Mouse (Mus musculus) kidney, postnatal 0 days (tissue): ENCODE results near the gene Golph3. TPM values are rescaled to one million over a fixed set of nuclear protein-coding genes. Genes with fewer than 3 reads are reported as not detected.

Source experiments
- ATAC-seq: fragments of 200-750 bp; cut with Nextera tagmentation; replicated peaks from 2 replicates; pipeline ENCODE4 v1.8.0; 2017; ENCODE audit warnings: low read depth, moderate number of reproducible peaks, moderate TSS enrichment, moderate library complexity; ENCODE audit not compliant: low FRiP score
- DNase-seq: peaks from one replicate; pipeline ENCODE4 v3.0.0-alpha.2; 2016; ENCODE audit warnings: low spot score
- H3K27ac ChIP-seq: fragments of 300-500 bp; sonication (generic); 2 replicates; pipeline ENCODE4 v1.5.1; 2014; ENCODE audit warnings: mild to moderate bottlenecking
- H3K27me3 ChIP-seq: fragments of 300-500 bp; sonication (generic); 2 replicates; pipeline ENCODE4 v1.6.1; 2014; ENCODE audit warnings: low read length, mixed read lengths; ENCODE audit not compliant: insufficient read depth
- H3K36me3 ChIP-seq: fragments of 300-500 bp; sonication (generic); 2 replicates; pipeline ENCODE4 v1.6.1; 2014; ENCODE audit warnings: low read length, mixed read lengths; ENCODE audit not compliant: insufficient read depth
- H3K4me1 ChIP-seq: fragments of 300-500 bp; sonication (generic); replicated peaks from 2 replicates; pipeline ENCODE4 v1.6.1; 2014; ENCODE audit warnings: antibody characterized with exemption, low read length, mixed read lengths; ENCODE audit not compliant: insufficient read depth
- H3K4me2 ChIP-seq: fragments of 300-500 bp; sonication (generic); 2 replicates; pipeline ENCODE4 v1.6.1; 2014; ENCODE audit warnings: mild to moderate bottlenecking, low read length, moderate library complexity, mixed read lengths
- H3K4me3 ChIP-seq: fragments of 300-500 bp; sonication (generic); replicated peaks from 2 replicates; pipeline ENCODE4 v1.5.1; 2014; ENCODE audit warnings: low read depth, low read length
- H3K9ac ChIP-seq: fragments of 300-500 bp; sonication (generic); 2 replicates; pipeline ENCODE4 v1.6.1; 2014; ENCODE audit warnings: low read depth, low read length
- H3K9me3 ChIP-seq: fragments of 300-500 bp; sonication (generic); replicated peaks from 2 replicates; pipeline ENCODE4 v1.6.1; 2016; ENCODE audit warnings: low read length, inconsistent platforms, mixed read lengths
- CTCF ChIP-seq: IDR thresholded peaks from 2 replicates; pipeline ENCODE4 v1.5.1; 2016; ENCODE audit warnings: antibody characterized with exemption, low read depth, mild to moderate bottlenecking, moderate library complexity
- WGBS: fragments of 180-500 bp; shearing (Covaris S2); extraction: QIAGEN DNeasy Blood & Tissue Kit; methylation state at CpG from one replicate; pipeline ENCODE4 v1.1.7; 2014; 5-methylcytosine and 5-hydroxymethylcytosine counted together
- polyA plus RNA-seq: library from polyadenylated mRNA; unstranded; fragments of >200 nt; fragmentation: Nextera tagmentation; extraction: Ambion mirVana; gene quantifications from 2 replicates; pipeline ENCODE4 v1.2.1, GENCODE M21; 2015

Golph3 gene
- polyA plus RNA-seq, 1 experiment from 2014 or later = 95.6 TPM

DNA sequence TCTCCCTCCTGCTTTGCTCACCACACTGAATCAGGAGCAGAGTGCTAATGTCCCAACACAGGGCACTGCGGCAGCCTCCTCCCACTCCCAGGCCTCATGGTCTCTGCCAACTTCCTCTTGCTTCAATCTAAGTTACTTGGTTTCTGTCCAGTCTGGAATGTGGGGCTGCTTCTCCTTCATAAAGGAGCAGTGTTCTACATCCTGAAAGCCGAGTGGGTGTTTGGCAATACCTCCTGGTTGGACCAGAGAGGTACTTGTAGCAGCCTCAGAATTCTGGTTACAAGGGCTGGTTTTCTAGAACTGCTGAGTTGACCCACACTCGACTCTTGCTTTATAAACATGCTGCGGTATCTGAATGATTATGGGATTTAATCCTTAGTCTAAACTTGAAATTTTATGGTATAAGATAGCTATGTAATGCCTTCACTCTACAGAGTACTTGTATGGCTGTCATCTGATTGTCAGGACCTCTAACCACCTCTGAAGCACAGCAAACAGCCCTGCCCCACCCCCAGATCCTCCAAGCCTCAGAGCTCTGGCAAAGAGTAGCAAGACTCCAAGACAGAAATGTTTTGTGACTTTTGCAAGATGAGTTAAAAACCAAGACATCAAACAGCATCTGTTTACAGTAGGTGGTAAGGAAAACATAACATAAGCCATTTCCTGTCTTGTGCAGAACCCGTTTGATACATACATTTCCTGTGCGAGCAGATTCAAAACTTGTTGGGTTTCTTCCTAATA, 36.3 kb upstream of the Golph3 start:
- WGBS = 73% methylated on average over 6 of the region's 6 CpGs

GRCm38 (mm10) chr15:12285535-12285809, 35.8 kb upstream of the Golph3 start:
- WGBS = 80% methylated on average over 5 of the region's 5 CpGs
- no peaks in the 10 kb centered on the region for H3K27me3 ChIP-seq
- TF ChIP-seq CTCF = no peak
- no peak overlapping the region for H3K27ac ChIP-seq
- H3K36me3 ChIP-seq = no peaks in the 10 kb centered on the region
- no peak for ATAC-seq
- no peak overlapping the region for H3K4me2 ChIP-seq
- no peaks in the 10 kb centered on the region for H3K9me3 ChIP-seq
- H3K4me3 ChIP-seq = no peak overlapping the region
- no peak for DNase-seq
- H3K9ac ChIP-seq = no peak overlapping the region
- H3K4me1 ChIP-seq = no peaks in the 10 kb centered on the region

More for the DNA sequence above, 36.3 kb upstream of the Golph3 start:
- no peaks in the 10 kb centered on the region for H3K36me3 ChIP-seq
- no peak for ATAC-seq
- no peak overlapping the region for H3K9ac ChIP-seq
- H3K4me1 ChIP-seq = no peaks in the 10 kb centered on the region
- no peak for TF ChIP-seq CTCF
- no peak overlapping the region for H3K4me2 ChIP-seq
- H3K27ac ChIP-seq = no peak overlapping the region
- no peak overlapping the region for H3K4me3 ChIP-seq
- DNase-seq = no peak
- no peaks in the 10 kb centered on the region for H3K9me3 ChIP-seq
- H3K27me3 ChIP-seq = no peaks in the 10 kb centered on the region

GRCm38 (mm10) chr15:12290330-12290729, 30.9 kb upstream of the Golph3 start:
- no peak overlapping the region for H3K27ac ChIP-seq
- DNase-seq (no peak), ATAC-seq (no peak)
- H3K9ac ChIP-seq = no peak overlapping the region
- 87% methylated on average over 7 of the region's 7 CpGs for whole genome bisulfite sequencing
- no peaks in the 10 kb centered on the region for H3K36me3 ChIP-seq
- no peaks in the 10 kb centered on the region for H3K9me3 ChIP-seq
- H3K27me3 ChIP-seq = no peaks in the 10 kb centered on the region
- H3K4me3 ChIP-seq = no peak overlapping the region
- H3K4me1 ChIP-seq = no peaks in the 10 kb centered on the region
- H3K4me2 ChIP-seq = no peak overlapping the region
- TF ChIP-seq CTCF = no peak

DNA sequence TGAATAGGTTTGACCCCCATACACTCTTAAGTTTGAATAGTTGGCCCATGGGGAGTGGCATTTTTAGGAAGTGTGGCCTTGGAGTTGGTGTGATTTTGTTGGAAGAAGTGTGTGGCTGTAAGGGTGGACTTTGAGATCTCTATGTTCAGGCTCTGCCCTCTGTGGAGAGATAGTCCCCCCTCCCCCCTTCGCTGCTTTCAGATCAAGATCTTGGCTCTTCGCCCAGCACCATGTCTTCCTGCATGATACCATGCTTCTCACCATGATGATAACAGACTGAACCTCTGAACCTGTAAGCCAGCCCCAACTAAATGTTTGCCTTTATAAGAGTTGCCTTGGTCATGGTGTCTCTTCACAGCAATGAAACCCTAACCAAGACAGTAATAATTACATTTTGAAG, 29.5 kb upstream of the Golph3 start:
- no peaks in the 10 kb centered on the region for H3K4me1 ChIP-seq
- no peaks in the 10 kb centered on the region for H3K9me3 ChIP-seq
- 79% methylated on average over 2 of the region's 2 CpGs for whole genome bisulfite sequencing
- DNase-seq (no peak), ATAC-seq (no peak)
- no peak overlapping the region for H3K9ac ChIP-seq
- H3K36me3 ChIP-seq = no peaks in the 10 kb centered on the region
- H3K27me3 ChIP-seq = no peaks in the 10 kb centered on the region
- TF ChIP-seq CTCF = no peak
- no peak overlapping the region for H3K27ac ChIP-seq
- no peak overlapping the region for H3K4me3 ChIP-seq
- no peak overlapping the region for H3K4me2 ChIP-seq

DNA sequence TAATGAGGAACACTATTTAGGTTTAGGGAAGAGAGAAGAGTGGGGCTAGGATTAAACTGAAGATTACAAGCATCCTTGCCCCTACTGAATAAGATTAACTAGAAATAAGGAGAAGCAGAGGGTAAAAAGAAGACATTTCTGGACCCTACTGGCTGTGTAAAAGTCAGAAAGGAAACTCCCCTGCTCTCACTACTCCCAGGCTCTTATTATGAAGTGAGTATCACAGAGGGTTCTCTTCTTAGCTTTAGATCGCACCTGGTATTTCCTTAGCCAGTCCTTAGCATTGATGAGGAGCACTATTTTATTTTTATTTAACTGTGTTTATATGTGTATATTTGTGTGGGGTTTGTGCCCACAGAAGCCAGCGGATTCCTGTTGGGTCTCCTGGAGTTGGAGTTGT, 25.0 kb upstream of the Golph3 start:
- Histone ChIP-seq H3K4me1 (no peaks in the 10 kb centered on the region), H3K27ac (no peak overlapping the region), H3K4me3 (no peak overlapping the region), H3K27me3 (no peaks in the 10 kb centered on the region), H3K9me3 (no peaks in the 10 kb centered on the region), H3K36me3 (no peaks in the 10 kb centered on the region), H3K9ac (no peak overlapping the region), H3K4me2 (no peak overlapping the region)
- no peak for TF ChIP-seq CTCF
- no peak for ATAC-seq
- WGBS = 60% methylated on average over 2 of the region's 2 CpGs
- DNase-seq = no peak

GRCm38 (mm10) chr15:12298231-12298737, 23.0 kb upstream of the Golph3 start:
- Histone ChIP-seq H3K4me1 (no peaks in the 10 kb centered on the region), H3K27ac (no peak overlapping the region), H3K4me3 (no peak overlapping the region), H3K36me3 (no peaks in the 10 kb centered on the region), H3K9ac (no peak overlapping the region), H3K4me2 (no peak overlapping the region), H3K27me3 (no peaks in the 10 kb centered on the region), H3K9me3 (no peaks in the 10 kb centered on the region)
- 80% methylated on average over 7 of the region's 7 CpGs for WGBS
- ATAC-seq (no peak), DNase-seq (no peak)
- no peak for TF ChIP-seq CTCF

DNA sequence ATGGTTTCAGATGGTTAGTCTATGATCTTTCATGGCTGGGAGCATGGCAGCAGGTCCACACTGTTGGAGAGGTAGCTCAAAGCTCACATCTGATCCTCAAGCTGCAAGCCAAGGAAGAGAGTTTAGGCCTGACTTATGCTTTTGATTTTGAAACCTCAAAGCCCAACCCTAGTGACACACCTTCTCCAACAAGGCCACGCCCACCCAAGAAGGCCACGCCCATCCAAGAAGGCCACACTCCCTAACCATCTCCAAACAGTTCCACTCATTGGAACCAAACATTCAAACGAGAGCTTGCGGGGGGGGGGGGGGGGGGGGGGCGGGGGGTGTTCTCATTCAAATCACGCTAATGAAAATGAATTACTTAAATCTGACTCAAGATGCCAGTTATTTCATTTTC, 19.5 kb upstream of the Golph3 start:
- 84% methylated on average over 6 of the region's 6 CpGs for WGBS
- TF ChIP-seq CTCF = no peak

More for the DNA sequence above, 19.5 kb upstream of the Golph3 start:
- no peak overlapping the region for H3K4me3 ChIP-seq
- no peak overlapping the region for H3K27ac ChIP-seq
- no peaks in the 10 kb centered on the region for H3K4me1 ChIP-seq
- ATAC-seq (no peak), DNase-seq (no peak)
- no peak overlapping the region for H3K4me2 ChIP-seq
- no peak overlapping the region for H3K9ac ChIP-seq
- H3K9me3 ChIP-seq = no peaks in the 10 kb centered on the region
- no peaks in the 10 kb centered on the region for H3K36me3 ChIP-seq
- H3K27me3 ChIP-seq = no peaks in the 10 kb centered on the region
